Mouse (Mus musculus) kidney, embryonic 15.5 days (tissue): Measurements from ENCODE around the gene Pid1. TPM values are rescaled to one million over a fixed set of nuclear protein-coding genes. Genes with fewer than 3 reads are reported as not detected.
"Not testable (repeated sequence)": the region's sequence is repeated elsewhere in the genome, so short reads cannot be mapped to it uniquely, and the experiment has no call there.

ENCODE experiments used
- ATAC-seq: fragments of 200-750 bp; cut with Nextera tagmentation; replicated peaks from 2 replicates; pipeline ENCODE4 v1.8.0; 2017; ENCODE audit warnings: moderate TSS enrichment; ENCODE audit not compliant: low FRiP score
- H3K27ac ChIP-seq: fragments of 300-500 bp; sonication (generic); 2 replicates; pipeline ENCODE4 v1.5.1; 2015; ENCODE audit warnings: mild to moderate bottlenecking, inconsistent platforms
- H3K27me3 ChIP-seq: fragments of 300-500 bp; sonication (generic); 2 replicates; pipeline ENCODE4 v1.6.1; 2015; ENCODE audit warnings: inconsistent platforms
- H3K36me3 ChIP-seq: fragments of 300-500 bp; sonication (generic); 2 replicates; pipeline ENCODE4 v1.6.1; 2015; ENCODE audit warnings: inconsistent platforms
- H3K4me1 ChIP-seq: fragments of 300-500 bp; sonication (generic); 2 replicates; pipeline ENCODE4 v1.6.1; 2015; ENCODE audit warnings: inconsistent platforms
- H3K4me2 ChIP-seq: fragments of 300-500 bp; sonication (generic); 2 replicates; pipeline ENCODE4 v1.6.1; 2015; ENCODE audit warnings: moderate library complexity, mild to moderate bottlenecking, inconsistent platforms
- H3K4me3 ChIP-seq: fragments of 300-500 bp; sonication (generic); replicated peaks from 2 replicates; pipeline ENCODE4 v1.5.1; 2015; ENCODE audit warnings: mild to moderate bottlenecking, inconsistent platforms
- H3K9ac ChIP-seq: fragments of 300-500 bp; sonication (generic); 2 replicates; pipeline ENCODE4 v1.6.1; 2015; ENCODE audit warnings: mild to moderate bottlenecking, inconsistent platforms
- H3K9me3 ChIP-seq: fragments of 300-500 bp; sonication (generic); replicated peaks from 2 replicates; pipeline ENCODE4 v1.6.1; 2016; ENCODE audit warnings: inconsistent platforms
- WGBS: fragments of 180-500 bp; shearing (Covaris S2); methylation state at CpG from one replicate; pipeline ENCODE4 v1.1.7; 2015; ENCODE audit warnings: mixed read lengths; 5-methylcytosine and 5-hydroxymethylcytosine counted together
- polyA plus RNA-seq: library from polyadenylated mRNA; unstranded; fragments of >200 nt; fragmentation: Nextera tagmentation; extraction: Ambion mirVana; gene quantifications from 2 replicates; pipeline ENCODE4 v1.2.1, GENCODE M21; 2015

Gene Pid1
- polyA plus RNA-seq, 1 experiment from 2014 or later, result 34.5 TPM

DNA sequence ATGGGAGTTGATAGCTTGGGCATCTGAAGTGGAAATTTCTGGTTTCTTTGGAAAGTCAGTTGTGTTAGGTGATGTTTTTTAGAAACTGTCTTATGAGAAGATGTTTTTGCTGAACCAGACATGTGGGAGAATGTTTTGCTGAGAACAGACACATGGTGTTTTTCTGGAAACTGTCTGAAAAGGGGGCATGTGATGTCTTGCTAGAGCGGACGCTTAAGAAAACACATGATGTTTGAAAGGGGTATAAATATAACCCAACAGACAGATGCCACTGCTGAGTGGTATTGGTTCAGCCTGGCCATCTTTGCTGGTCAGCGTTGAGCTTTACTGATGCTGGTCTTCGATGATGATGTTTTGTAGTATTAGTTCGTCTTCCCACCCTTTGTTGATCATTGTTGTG is 6.8 kb downstream of the Pid1 start:
- Histone ChIP-seq H3K9ac (no peak overlapping the region), H3K27ac (no peak overlapping the region), H3K4me2 (no peak overlapping the region), H3K36me3 (no peaks in the 10 kb centered on the region), H3K4me3 (no peak overlapping the region), H3K9me3 (no peaks in the 10 kb centered on the region), H3K4me1 (peaks cover 1% of the 10 kb centered on the region; the same call in 1 of the 2 replicates), H3K27me3 (no peaks in the 10 kb centered on the region)
- WGBS, result 85% methylated on average over 5 of the region's 5 CpGs
- ATAC-seq, result no peak

DNA sequence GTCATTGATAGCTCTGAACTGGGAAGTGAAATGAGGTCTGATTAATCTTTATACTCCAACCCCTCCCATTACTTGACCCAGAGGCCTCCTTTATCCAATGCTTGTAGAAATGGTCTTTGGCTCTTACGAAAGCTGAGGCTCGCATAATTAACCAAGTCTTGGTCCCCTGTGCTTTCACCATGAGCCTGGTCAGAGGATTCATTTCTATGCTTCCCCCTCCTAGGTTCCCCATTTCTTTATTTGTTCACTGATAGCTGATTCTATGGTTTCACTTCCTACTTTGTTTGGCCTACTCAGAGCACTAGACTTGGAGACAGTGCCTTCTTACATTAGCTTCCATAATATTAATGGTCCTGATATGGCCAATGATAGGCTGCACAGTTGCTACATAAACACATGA is 13.7 kb downstream of the Pid1 start:
- Histone ChIP-seq H3K4me3 (no peak overlapping the region), H3K9ac (no peak overlapping the region), H3K36me3 (no peaks in the 10 kb centered on the region), H3K4me1 (no peaks in the 10 kb centered on the region), H3K27ac (no peak overlapping the region), H3K4me2 (no peak overlapping the region), H3K27me3 (no peaks in the 10 kb centered on the region), H3K9me3 (no peaks in the 10 kb centered on the region)
- no peak for ATAC-seq
- 88% methylated on average over 2 of the region's 2 CpGs for WGBS

GRCm38 (mm10) chr1:84347796-84348476 is 16.0 kb downstream of the Pid1 start:
- Histone ChIP-seq H3K27me3 (no peaks in the 10 kb centered on the region), H3K27ac (no peak overlapping the region), H3K9me3 (no peaks in the 10 kb centered on the region), H3K4me2 (no peak overlapping the region), H3K4me3 (no peak overlapping the region), H3K36me3 (no peaks in the 10 kb centered on the region), H3K4me1 (no peaks in the 10 kb centered on the region), H3K9ac (no peak overlapping the region)
- no peak for ATAC-seq
- 66% methylated on average over 3 of the region's 3 CpGs for WGBS

DNA sequence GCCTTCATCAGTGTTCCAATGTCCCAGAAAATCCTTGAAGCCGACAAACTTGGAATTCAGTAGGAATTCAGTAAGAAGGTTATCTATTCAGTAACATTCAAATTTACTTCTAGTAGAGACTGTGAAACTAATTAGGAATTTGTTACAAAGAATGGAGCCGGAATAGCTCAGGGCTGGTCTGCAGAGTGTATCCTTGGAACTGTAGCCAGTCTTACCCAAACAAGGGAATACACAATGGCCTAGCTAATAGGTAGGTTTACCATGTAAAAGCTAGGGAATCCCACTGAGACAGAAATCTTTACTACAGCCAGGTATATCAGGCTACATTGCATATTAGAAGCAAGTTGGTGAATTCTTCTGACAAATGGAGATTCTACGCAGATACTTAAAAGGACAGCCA is 31.2 kb downstream of the Pid1 start:
- not testable (repeated sequence) for H3K36me3 ChIP-seq, H3K4me1 ChIP-seq, H3K9me3 ChIP-seq, H3K27ac ChIP-seq, ATAC-seq, H3K4me2 ChIP-seq, H3K4me3 ChIP-seq, H3K9ac ChIP-seq, H3K27me3 ChIP-seq
- WGBS, result 63% methylated on average over 3 of the region's 3 CpGs

DNA sequence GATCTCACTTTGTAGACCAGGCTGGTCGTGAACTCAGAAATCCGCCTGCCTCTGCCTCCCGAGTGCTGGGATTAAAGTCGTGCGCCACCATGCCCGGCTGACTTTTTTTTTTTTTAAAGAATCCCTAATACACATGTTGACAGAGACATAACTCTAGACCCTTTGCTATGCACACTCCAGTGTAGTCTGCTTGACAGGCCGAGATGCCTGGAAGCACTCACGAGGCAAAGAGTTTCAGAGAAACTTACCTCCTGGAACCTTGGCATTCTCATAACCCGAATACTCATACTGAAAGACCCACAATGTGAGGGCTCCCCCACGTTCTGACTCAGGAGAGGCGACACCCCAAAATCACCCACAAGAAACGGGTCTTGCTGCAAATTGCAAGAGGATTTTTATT is 32.1 kb downstream of the Pid1 start:
- not testable (repeated sequence) for H3K4me2 ChIP-seq, H3K27me3 ChIP-seq, H3K4me3 ChIP-seq, H3K27ac ChIP-seq, ATAC-seq, H3K36me3 ChIP-seq, H3K4me1 ChIP-seq, H3K9me3 ChIP-seq, H3K9ac ChIP-seq
- WGBS, result 84% methylated on average over 12 of the region's 12 CpGs

DNA sequence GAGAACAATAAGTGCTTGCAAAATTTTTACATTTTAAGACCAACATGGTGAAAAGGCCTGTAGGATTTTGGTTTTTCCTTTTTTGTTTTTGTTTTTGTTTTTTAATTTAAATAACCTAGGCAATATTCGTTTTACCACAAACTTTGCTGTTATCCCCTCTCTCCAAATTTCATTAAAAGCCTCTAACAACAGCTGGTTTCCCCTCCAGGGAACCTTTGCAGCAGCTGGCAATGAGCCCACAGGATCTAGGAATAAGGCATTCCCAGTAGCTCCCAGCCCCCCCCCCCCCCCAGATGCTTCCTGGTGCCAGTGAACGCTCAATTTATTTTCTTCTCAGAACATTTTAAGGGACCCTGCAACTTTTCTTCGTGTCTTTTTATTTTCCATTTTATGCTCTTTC is 38.7 kb downstream of the Pid1 start:
- H3K36me3 ChIP-seq, result no peaks in the 10 kb centered on the region
- no peak overlapping the region for H3K9ac ChIP-seq
- H3K27me3 ChIP-seq, result no peaks in the 10 kb centered on the region
- no peaks in the 10 kb centered on the region for H3K9me3 ChIP-seq
- no peak for ATAC-seq
- peaks cover 6% of the 10 kb centered on the region; the same call in 1 of the 2 replicates for H3K4me1 ChIP-seq
- WGBS, result 46% methylated on average over 3 of the region's 3 CpGs
- H3K4me2 ChIP-seq, result no peak overlapping the region
- no peak overlapping the region for H3K4me3 ChIP-seq
- H3K27ac ChIP-seq, result no peak overlapping the region

- Histone ChIP-seq H3K4me1 (peaks cover 6% of the 10 kb centered on the region; the same call in 1 of the 2 replicates), H3K36me3 (no peaks in the 10 kb centered on the region), H3K27me3 (no peaks in the 10 kb centered on the region), H3K4me3 (no peak overlapping the region), H3K27ac (no peak overlapping the region), H3K4me2 (no peak overlapping the region), H3K9ac (no peak overlapping the region), H3K9me3 (no peaks in the 10 kb centered on the region)
- ATAC-seq, result no peak
- WGBS, result 68% methylated on average over 4 of the region's 4 CpGs
Observed at GRCm38 (mm10) chr1:84321327-84321726, 42.7 kb downstream of the Pid1 start.

DNA sequence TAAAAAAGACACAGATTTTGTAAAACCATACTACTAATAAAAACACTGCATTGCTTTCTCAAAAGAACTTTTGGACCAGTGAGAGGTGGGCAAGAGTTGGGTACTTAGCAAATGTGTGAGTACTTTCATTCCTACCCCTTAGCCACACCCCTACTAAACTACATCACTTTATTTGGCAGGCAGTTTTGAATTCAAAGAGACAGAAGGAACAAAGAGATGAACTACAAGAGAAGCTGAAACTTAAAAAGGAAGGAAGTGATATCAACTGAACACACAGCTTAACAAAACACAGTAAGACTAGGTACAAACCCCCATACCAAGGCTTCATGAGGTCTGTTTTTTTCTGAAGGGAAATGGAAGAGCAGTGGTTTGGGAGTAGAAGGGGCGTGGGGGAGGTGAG is 45.4 kb downstream of the Pid1 start:
- no peaks in the 10 kb centered on the region for H3K4me1 ChIP-seq
- no peak overlapping the region for H3K27ac ChIP-seq
- H3K9me3 ChIP-seq, result no peaks in the 10 kb centered on the region
- H3K4me3 ChIP-seq, result no peak overlapping the region
- H3K9ac ChIP-seq, result no peak overlapping the region
- no peak overlapping the region for H3K4me2 ChIP-seq
- H3K27me3 ChIP-seq, result no peaks in the 10 kb centered on the region
- WGBS, result 77% methylated on average over 1 of the region's 1 CpGs
- no peaks in the 10 kb centered on the region for H3K36me3 ChIP-seq
- ATAC-seq, result no peak

DNA sequence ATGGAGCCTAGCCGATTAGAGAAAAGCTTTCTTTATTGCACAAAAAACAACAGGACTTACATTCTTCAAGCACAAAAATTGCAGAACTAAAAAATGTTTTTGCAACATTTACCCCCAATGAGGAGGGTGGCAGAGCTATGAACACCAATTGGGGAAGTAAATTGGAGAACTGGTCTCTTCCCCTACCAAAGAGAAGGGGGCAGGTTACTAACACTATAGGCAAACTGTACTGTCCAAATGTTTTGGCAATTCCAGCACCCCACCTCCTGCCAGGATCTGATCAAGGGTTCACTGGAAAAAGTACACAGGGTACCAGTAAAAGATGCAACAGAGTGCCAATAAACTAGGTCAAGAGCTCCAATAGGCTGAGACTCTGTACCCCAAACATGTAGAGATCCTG is 46.2 kb downstream of the Pid1 start:
- ATAC-seq, result no peak
- no peaks in the 10 kb centered on the region for H3K36me3 ChIP-seq
- H3K27me3 ChIP-seq, result no peaks in the 10 kb centered on the region
- no peak overlapping the region for H3K4me3 ChIP-seq
- no peaks in the 10 kb centered on the region for H3K9me3 ChIP-seq
- 95% methylated on average over 1 of the region's 1 CpGs for WGBS
- H3K4me1 ChIP-seq, result no peaks in the 10 kb centered on the region
- H3K4me2 ChIP-seq, result no peak overlapping the region
- H3K9ac ChIP-seq, result no peak overlapping the region
- H3K27ac ChIP-seq, result no peak overlapping the region

DNA sequence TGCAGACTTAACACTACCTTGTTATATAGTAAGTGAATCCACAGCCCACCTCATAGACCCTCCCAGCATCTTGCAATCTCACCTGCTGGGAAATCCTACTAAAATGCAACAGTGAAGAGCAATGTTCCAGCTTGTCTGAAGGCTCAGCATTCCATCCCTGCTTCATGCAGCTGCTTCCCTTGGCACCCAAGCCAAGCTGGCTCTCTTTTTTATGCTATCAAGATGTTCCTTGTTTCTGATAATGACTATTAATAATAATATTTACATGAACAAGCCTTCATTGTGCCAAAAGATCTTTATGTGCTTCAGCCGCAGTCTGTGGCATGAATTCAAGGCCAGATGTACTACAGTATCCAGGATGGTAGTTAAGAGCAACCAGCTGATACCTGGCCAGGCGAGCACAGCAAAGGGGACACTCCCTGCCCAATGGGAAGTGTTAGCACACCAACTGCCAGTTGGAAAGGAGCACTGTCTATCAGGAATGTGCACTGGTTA is 54.0 kb downstream of the Pid1 start:
- H3K4me2 ChIP-seq, result no peak overlapping the region
- H3K27me3 ChIP-seq, result no peaks in the 10 kb centered on the region
- no peaks in the 10 kb centered on the region for H3K9me3 ChIP-seq
- no peak overlapping the region for H3K4me3 ChIP-seq
- H3K27ac ChIP-seq, result no peak overlapping the region
- 79% methylated on average over 2 of the region's 2 CpGs for WGBS
- H3K4me1 ChIP-seq, result no peaks in the 10 kb centered on the region
- ATAC-seq, result no peak
- H3K9ac ChIP-seq, result no peak overlapping the region
- H3K36me3 ChIP-seq, result no peaks in the 10 kb centered on the region

GRCm38 (mm10) chr1:84305713-84306421 is 58.1 kb downstream of the Pid1 start:
- no peak for ATAC-seq
- Histone ChIP-seq H3K36me3 (no peaks in the 10 kb centered on the region), H3K9ac (no peak overlapping the region), H3K4me2 (no peak overlapping the region), H3K9me3 (no peaks in the 10 kb centered on the region), H3K27ac (no peak overlapping the region), H3K4me3 (no peak overlapping the region), H3K27me3 (no peaks in the 10 kb centered on the region), H3K4me1 (no peaks in the 10 kb centered on the region)
- WGBS, result 61% methylated on average over 16 of the region's 16 CpGs

GRCm38 (mm10) chr1:84302788-84303187 is 61.2 kb downstream of the Pid1 start:
- Histone ChIP-seq H3K27me3 (no peaks in the 10 kb centered on the region), H3K36me3 (no peaks in the 10 kb centered on the region), H3K4me3 (no peak overlapping the region), H3K27ac (no peak overlapping the region), H3K4me2 (no peak overlapping the region), H3K4me1 (no peaks in the 10 kb centered on the region), H3K9me3 (no peaks in the 10 kb centered on the region), H3K9ac (no peak overlapping the region)
- 70% methylated on average over 3 of the region's 3 CpGs for WGBS
- no peak for ATAC-seq
